Mouse (Mus musculus) kidney, postnatal 14 days (tissue): ENCODE data around the gene Morn2.
A peak's percentile ranks its signal among the peaks of the same experiment; 100 is the strongest.
"Not testable (repeated sequence)": the region's sequence is repeated elsewhere in the genome, so short reads cannot be mapped to it uniquely, and the experiment has no call there.

Experiments used
- DNase-seq: peaks from one replicate; pipeline ENCODE4 v3.0.0; 2022; ENCODE audit warnings: mixed read lengths

Gene Morn2

GRCm38 (mm10) chr17:80290074-80290657 is at the start of gene Morn2, which contains the start of gene Dhx57:
TSS of gene Morn2 (plus strand) at chr17:80290203.
TSS of gene Dhx57 (minus strand) at chr17:80290476.
- peak; percentile 99 for DNase-seq

DNA sequence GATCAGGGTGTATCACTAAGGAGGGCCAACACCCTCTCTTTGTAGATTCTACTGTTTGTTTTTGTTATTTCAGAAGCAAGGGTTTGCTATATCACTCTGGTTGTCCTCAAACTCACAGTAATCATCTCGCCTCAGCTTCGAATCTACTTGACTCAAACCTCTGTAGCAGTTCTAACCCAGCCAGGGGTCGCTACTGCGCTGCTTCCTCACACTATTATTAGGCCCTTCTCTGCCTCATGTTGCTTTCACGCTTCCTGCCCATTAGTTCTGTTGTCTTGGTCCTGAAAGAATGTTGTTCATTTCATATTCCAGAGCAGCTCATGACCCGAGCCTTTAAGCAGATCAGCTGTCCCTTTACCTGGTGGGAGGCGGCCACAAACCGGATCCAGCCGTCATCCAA is 48.4 kb upstream of the Morn2 start:
- no peak for DNase-seq

DNA sequence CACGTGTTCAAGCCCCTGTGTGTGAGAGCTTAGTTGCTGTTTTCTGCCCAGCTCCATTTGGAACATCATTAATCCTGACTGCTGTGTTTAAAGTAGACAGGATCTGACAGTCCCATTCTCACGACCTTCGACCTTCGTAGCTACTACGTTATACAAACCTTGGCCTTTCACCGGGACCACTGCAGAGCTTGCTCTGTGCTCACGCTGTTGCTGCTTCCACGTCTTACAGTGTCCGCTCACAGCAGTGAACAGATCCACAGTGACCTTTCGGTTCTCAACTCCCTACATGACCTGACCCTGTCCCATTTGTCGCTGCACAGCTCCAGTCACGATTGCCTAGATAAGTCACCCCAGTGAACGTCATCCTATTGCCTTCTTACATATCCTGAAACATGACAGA is 46.9 kb upstream of the Morn2 start:
- no peak for DNase-seq

DNA sequence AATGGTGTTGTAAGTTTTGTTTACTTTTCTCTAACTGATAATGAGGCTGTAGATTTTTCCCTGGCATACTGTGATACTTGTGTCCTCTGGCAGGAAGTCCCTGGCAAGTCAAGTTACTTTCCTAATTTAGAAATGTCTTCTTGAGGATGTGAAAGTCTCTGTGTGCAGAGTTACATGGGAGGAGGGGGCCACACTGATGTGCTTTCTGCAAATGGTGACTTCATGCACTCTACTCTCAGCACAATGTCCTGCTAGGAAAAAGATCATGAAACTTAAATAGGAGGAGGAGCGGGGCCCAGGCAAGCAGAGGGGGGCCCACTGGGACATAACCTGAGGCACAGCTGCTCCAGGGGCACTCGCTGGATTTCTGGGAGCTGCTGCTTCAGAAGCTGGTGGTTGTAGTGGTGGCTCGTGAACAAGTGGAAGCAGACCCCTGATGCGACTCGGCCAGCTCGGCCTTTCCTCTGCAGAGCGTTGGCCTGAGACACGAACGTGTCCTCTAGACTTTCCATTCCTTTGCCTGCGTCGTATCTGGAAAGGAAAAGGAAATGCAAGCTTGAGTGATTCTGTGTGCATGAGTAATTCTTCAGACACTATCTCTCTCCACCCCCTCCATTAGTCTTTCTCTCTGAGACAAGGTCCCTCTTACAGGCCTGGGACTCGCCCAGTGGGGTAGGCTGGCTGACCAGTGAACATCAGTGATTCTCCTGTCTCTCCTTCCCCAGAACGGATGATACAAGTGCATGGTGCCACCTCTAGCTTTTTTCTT is 37.1 kb upstream of the Morn2 start:
- no peak for DNase-seq

- DNase-seq: no peak
Observed at GRCm38 (mm10) chr17:80254421-80254820, 35.6 kb upstream of the Morn2 start.

DNA sequence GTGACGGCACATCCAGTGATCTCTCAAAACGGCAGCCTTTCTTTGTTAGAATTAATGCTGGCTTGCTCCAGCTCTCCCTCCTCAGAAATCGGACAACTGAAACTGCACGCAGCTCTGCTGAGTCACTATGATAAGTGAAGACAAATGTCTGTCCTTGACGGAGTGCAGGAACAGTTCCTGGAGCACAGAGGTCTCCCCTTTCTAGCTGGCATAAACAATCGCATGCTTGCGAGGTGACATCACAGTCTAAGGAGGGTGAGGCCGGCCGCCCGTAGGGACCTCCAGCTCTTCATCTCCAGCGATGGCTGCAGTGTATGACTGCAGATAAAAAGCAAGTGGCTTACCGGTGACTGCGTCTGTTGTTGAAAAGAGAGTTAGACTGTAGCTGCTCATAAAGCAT is 34.8 kb upstream of the Morn2 start:
- peak; percentile 8 for DNase-seq

DNA sequence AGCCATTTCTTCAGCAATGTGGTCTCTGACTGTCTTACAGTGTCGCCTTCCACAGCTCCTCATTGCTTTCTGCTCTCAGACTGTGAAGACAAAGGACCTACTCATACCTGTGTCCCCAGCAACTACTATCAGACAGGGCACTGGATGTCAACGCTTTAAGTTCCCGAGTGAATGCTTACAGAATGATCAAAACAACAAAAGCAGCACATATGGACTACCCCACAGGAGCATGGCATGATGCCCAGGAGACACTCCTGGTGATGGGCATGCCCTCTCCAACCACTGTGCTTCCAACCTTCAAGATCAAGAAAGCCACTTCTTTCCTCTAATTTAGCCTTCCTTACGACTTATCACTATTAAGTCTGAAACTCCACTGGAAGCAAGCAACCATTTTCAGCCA is 22.9 kb upstream of the Morn2 start:
- no peak for DNase-seq

DNA sequence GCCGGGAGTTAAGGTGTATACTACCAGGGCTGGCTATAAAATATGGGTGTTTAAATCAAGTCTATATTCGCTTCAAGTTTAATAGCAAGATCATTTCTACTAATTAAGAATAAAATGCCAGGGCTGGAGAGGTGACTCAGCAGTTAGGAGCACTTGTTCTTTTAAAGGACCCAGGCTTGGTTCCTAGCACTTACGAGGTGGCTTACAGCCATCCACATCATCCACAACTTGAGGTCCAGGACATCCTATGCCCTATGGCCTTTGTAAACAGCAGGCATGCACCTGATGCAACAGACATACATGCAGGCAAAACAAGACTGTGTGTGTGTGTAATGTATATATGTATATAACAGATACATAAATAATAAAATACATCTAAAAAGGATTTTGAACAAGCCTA is 21.9 kb upstream of the Morn2 start:
- DNase-seq: no peak

DNA sequence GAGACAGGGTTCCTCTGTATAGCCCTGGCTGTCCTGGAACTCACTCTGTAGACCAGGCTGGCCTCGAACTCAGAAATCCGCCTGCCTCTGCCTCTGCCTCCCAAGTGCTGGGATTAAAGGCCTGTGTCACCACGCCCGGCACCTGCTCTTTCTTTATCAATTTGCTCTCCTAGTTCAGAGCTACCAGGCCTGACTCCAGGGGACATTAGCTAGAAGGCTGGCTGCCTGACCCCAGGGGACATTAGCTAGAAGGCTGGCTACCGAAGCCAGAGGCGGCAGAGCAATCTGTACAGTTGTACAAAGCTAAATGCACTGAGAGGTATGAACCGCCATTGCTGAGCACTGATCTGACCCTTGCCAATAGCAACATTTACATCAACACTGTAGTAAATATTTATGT is 19.4 kb upstream of the Morn2 start:
- DNase-seq: not testable (repeated sequence)

DNA sequence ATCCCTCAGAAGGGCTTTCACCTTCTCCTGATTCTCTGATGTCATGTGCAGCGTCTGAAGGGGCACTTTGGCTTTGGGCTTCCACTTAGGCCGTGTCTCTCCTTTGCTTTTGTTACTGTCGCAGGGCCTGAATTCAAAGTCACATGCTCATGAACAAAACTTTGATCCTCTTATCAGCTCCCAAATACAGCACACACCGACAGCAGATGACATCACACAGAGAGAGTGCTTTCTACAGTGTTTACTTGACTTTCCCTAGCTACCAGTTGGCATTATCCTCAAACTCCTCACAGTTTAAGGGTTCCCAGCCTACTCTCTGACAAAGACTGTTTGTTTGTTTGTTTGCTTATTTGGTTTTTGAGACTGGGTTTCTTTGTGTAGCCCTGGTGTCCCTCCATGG is 11.7 kb upstream of the Morn2 start:
- DNase-seq: no peak

GRCm38 (mm10) chr17:80279340-80280070 is 10.5 kb upstream of the Morn2 start:
- DNase-seq: no peak

DNA sequence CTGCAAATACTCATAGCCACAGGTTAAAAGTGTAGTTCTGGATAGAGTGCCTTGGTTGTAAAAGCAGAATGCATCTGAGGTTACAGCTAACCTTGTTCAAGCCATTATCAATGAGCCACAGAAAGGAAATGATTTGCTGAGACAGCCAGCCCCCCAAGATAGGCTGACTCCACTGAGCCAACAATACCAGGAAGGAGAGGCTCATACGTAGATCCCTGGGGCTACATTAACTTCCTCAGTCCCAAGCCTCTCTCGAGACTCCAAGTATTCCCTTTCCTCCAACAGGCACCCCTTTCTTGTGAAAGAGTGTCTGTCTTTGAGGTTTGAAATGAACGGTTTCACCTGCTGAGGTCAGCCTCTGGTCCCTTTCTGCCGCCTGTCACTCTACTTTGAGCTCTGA is 5.6 kb upstream of the Morn2 start:
- no peak for DNase-seq

GRCm38 (mm10) chr17:80288012-80288411 is 2.0 kb upstream of the Morn2 start:
- no peak for DNase-seq

GRCm38 (mm10) chr17:80289280-80290073 is 526 bp upstream of the Morn2 start:
- no peak for DNase-seq

DNA sequence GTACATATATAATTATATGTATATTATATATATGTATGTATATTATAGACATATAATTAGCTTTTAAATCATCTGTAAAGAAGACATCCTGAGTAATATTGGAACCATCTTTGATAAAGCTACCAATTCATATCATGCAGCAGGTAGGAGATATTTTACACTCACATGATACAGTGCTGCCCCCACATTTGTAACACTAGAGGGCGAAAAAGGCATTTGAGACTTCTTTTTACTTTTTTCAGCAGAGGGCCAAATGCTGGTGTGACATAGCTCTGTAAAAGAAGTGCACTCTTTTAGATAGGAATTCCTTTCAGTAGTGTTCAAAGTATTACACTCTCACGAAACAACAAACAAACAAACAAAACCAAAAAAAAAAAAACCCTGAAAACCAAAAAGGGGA is 1.1 kb downstream of the Morn2 start:
- DNase-seq: peak; percentile 60

- no peak for DNase-seq
Observed at GRCm38 (mm10) chr17:80295258-80295657, 5.3 kb downstream of the Morn2 start.

DNA sequence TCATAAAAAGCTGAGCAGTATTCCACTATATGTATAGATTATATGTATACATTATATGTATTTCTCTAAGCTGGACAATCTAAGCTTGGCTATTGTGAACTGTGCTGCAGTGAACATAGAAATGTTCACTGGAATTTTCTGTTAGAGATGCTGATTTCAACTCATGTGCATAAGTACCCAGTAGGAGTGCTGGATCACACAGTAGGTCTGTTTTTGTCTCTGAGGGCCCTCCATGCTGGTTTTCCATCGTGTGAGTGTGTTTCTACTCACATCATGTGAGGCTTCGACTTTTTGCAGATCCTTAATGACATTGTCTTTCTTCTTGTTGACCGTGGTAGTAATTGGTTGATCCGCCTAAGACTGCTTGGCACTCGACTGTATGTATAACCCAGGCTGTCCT is 8.8 kb downstream of the Morn2 start:
- no peak for DNase-seq

- no peak for DNase-seq
Observed at GRCm38 (mm10) chr17:80307251-80307650, 17.2 kb downstream of the Morn2 start, which contains the start of gene Arhgef33. TSS of gene Arhgef33 (plus strand) at chr17:80307407.

GRCm38 (mm10) chr17:80311761-80312160 is 21.8 kb downstream of the Morn2 start:
- no peak for DNase-seq

- DNase-seq: no peak
Observed at GRCm38 (mm10) chr17:80312405-80312804, 22.4 kb downstream of the Morn2 start.

GRCm38 (mm10) chr17:80322228-80322627 is 32.2 kb downstream of the Morn2 start:
- DNase-seq: no peak

DNA sequence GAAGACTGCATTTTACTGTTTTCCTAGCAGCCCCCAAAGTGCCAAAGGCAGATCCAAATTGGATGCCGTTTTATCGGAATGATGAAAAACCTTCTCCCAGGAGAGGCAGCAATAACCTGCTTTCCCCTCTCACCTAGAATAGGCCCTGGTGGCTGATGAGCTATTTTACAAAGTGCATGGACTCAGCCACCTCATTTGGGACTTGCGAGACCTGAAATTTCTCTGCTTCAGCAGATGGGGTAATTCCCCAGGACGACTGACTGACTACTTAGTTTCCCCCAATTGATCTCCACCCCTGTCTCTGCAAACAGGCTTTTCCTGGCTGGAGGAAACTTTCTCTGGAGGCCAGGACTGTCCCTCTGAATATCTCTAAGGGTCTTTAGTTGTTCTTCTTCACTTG is 33.0 kb downstream of the Morn2 start:
- no peak for DNase-seq

GRCm38 (mm10) chr17:80323658-80324057 is 33.7 kb downstream of the Morn2 start:
- DNase-seq: no peak
